Mouse (Mus musculus) adrenal gland, postnatal 10 days (tissue): ENCODE measurements around the gene Src. TPM values are rescaled to one million over a fixed set of nuclear protein-coding genes. Genes with fewer than 3 reads are reported as not detected.

Experiments used
- total RNA-seq, 2 experiments: library from RNA; stranded (reverse); gene quantifications; 2 replicates each; pipeline ENCODE4 v1.2.3; 2021

Gene Src
- total RNA-seq, 2 experiments from 2014 or later, result 18.9 to 21.8 TPM

Other genes starting within 250 kb of the Src start
- gene Rbl1, start 213.9 kb upstream of the Src start, total RNA-seq, result 10 to 100 TPM; 11.1 to 13.5 TPM
- gene Rpn2, start 139.4 kb upstream of the Src start, total RNA-seq, result 100 to 1,000 TPM; 189 to 199 TPM
- gene Mroh8, start 138.9 kb upstream of the Src start, total RNA-seq, result under 1 TPM in 1 of 2 experiments, not detected in 1; 0.42 TPM
- gene Ghrh, start 70.9 kb upstream of the Src start, total RNA-seq, result not detected
- gene Manbal, start 50.9 kb upstream of the Src start, total RNA-seq, result 10 to 100 TPM; 34.8 to 35.7 TPM
- 100 to 1,000 TPM; 184 to 187 TPM for gene Nnat, start 141.6 kb downstream of the Src start, total RNA-seq
- 10 to 100 TPM; 79.7 to 99.3 TPM for gene Blcap, start 152.8 kb downstream of the Src start, total RNA-seq